Mouse (Mus musculus) midbrain, postnatal 0 days (tissue): ENCODE measurements around the gene Olfr1122. TPM values are rescaled to one million over a fixed set of nuclear protein-coding genes. Genes with fewer than 3 reads are reported as not detected.
"Not testable (repeated sequence)": the region's sequence is repeated elsewhere in the genome, so short reads cannot be mapped to it uniquely, and the experiment has no call there.

Experiments
- ATAC-seq: fragments of 200-750 bp; cut with Nextera tagmentation; 2 replicates; pipeline ENCODE4 v1.8.0; 2017; ENCODE audit warnings: moderate number of reproducible peaks, mild to moderate bottlenecking, moderate TSS enrichment, moderate library complexity; ENCODE audit not compliant: low FRiP score
- DNase-seq: peaks from one replicate; pipeline ENCODE4 v3.0.0-alpha.2; 2015; ENCODE audit warnings: low spot score
- H3K27ac ChIP-seq: fragments of 300-500 bp; sonication (generic); 2 replicates; pipeline ENCODE4 v1.5.1; 2014; ENCODE audit warnings: low read depth, mild to moderate bottlenecking, low read length, mixed read lengths
- H3K27me3 ChIP-seq: fragments of 300-500 bp; sonication (generic); 2 replicates; pipeline ENCODE4 v1.6.1; 2014; ENCODE audit warnings: low read length, control low read depth, mixed read lengths; ENCODE audit not compliant: insufficient read depth
- H3K36me3 ChIP-seq: fragments of 300-500 bp; sonication (generic); 2 replicates; pipeline ENCODE4 v1.6.1; 2014; ENCODE audit warnings: low read length, control low read depth, mixed read lengths; ENCODE audit not compliant: insufficient read depth
- H3K4me1 ChIP-seq: fragments of 300-500 bp; sonication (generic); 2 replicates; pipeline ENCODE4 v1.6.1; 2014; ENCODE audit warnings: mild to moderate bottlenecking, control low read depth, antibody characterized with exemption, low read length, mixed read lengths; ENCODE audit not compliant: insufficient read depth
- H3K4me2 ChIP-seq: fragments of 300-500 bp; sonication (generic); 2 replicates; pipeline ENCODE4 v1.6.1; 2014; ENCODE audit warnings: low read depth, mild to moderate bottlenecking, low read length, mixed read lengths; ENCODE audit not compliant: poor library complexity, severe bottlenecking
- H3K4me3 ChIP-seq: fragments of 300-500 bp; sonication (generic); 2 replicates; pipeline ENCODE4 v1.5.1; 2014; ENCODE audit warnings: low read depth, mild to moderate bottlenecking, low read length, moderate library complexity
- H3K9ac ChIP-seq: fragments of 300-500 bp; sonication (generic); replicated peaks from 2 replicates; pipeline ENCODE4 v1.6.1; 2014; ENCODE audit warnings: mild to moderate bottlenecking, low read length, moderate library complexity, mixed read lengths; ENCODE audit not compliant: poor library complexity, severe bottlenecking
- H3K9me3 ChIP-seq: fragments of 300-500 bp; sonication (generic); 2 replicates; pipeline ENCODE4 v1.6.1; 2016; ENCODE audit warnings: low read length, control low read depth
- CTCF ChIP-seq: IDR thresholded peaks from 2 replicates; pipeline ENCODE4 v1.5.1; 2016; ENCODE audit warnings: antibody characterized with exemption, mild to moderate bottlenecking
- WGBS: fragments of 180-500 bp; shearing (Covaris S2); extraction: QIAGEN DNeasy Blood & Tissue Kit; methylation state at CpG from one replicate; pipeline ENCODE4 v1.1.7; 2014; 5-methylcytosine and 5-hydroxymethylcytosine counted together
- polyA plus RNA-seq: library from polyadenylated mRNA; unstranded; fragments of >200 nt; fragmentation: Nextera tagmentation; extraction: Ambion mirVana; gene quantifications from 2 replicates; pipeline ENCODE4 v1.2.1, GENCODE M21; 2015
- total RNA-seq: library from RNA; depleted of rRNA; stranded (reverse); fragments of >200 nt; gene quantifications from 2 replicates; pipeline ENCODE4 v1.2.3, GENCODE M21; 2014; rRNA removed

The Olfr1122 gene
- total RNA-seq (not detected in 2 replicates), polyA plus RNA-seq (not detected in 2 replicates)

DNA sequence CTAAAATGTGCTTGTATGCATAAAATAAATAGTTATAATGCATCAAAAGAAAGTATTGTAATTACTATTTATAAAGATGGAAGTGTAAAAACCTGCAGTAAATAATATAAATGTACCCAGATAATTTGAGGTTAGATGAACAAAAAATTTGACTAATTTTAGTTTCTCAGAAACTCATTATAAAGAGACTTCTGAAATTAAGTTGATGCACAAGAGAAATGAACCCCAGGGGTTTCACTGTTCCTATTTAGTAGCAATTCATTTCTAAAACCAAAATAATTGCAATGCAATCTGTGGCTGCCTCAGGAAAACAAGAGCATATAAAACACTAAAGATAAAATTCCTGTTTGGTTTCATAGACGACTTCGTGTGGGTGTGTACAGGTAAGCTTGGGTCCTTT lies at the start of gene Olfr1122:
Olfr1122 (plus strand) TSS at position 301 of the 400 bp plus-strand sequence.
- Histone ChIP-seq H3K4me2 (no peak within 1 kb of the TSS), H3K4me1 (no peaks in the 10 kb centered on the region), H3K9me3 (no peaks in the 10 kb centered on the region), H3K4me3 (no peak within 1 kb of the TSS), H3K27ac (no peak within 1 kb of the TSS), H3K36me3 (no peaks in the 10 kb centered on the region), H3K27me3 (no peaks in the 10 kb centered on the region), H3K9ac (no peak within 1 kb of the TSS)
- WGBS: 81% methylated on average over 2 of the region's 2 CpGs
- ATAC-seq (no peak), DNase-seq (no peak)
- no peak for TF ChIP-seq CTCF

DNA sequence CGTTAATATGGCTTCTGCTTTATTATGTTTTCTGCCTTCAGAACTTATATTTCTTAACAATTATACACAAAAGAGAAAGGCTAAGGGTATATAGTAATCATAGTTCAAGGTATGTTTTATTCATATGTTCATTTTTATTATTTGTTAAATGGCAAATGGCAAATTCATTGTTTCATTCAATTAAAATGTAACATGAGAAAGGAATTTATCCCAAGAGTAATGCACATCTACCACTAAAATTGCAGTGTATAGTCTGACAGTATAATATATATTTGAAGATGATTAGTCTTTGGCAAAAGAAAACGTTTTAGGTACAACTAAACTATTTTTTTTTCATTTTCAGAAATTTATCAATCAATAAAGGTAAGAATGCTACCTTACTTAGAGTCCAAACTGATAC lies 31.1 kb upstream of the Olfr1122 start, which contains the start of gene Olfr1120:
Olfr1120 (plus strand) TSS at position 301 of the 400 bp plus-strand sequence.
- H3K36me3 ChIP-seq: no peaks in the 10 kb centered on the region
- ATAC-seq (no peak), DNase-seq (no peak)
- WGBS: 61% methylated on average over 2 of the region's 2 CpGs
- H3K27ac ChIP-seq: no peak within 1 kb of the TSS
- H3K9ac ChIP-seq: no peak within 1 kb of the TSS
- TF ChIP-seq CTCF: no peak
- H3K4me1 ChIP-seq: no peaks in the 10 kb centered on the region
- H3K4me3 ChIP-seq: no peak within 1 kb of the TSS
- no peaks in the 10 kb centered on the region for H3K27me3 ChIP-seq
- H3K9me3 ChIP-seq: no peaks in the 10 kb centered on the region
- no peak within 1 kb of the TSS for H3K4me2 ChIP-seq

DNA sequence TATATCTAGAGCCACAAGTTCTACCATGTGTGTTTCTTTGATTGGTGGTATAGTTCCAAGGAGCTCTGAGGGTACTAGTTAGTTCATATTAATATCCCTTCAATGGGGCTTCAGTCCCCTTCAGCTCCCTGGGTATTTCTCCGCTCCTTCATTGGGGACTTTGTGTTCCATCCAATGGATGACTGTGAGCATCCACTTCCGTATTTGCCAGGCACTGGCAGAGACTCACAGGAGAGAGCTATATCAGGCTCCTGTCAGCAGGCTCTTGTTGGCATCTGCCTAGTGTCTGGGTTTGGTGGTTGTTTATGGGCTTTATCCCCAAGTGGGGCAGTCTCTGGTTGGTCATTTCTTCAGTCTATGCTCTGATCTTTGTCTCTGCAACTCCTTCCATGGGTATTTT lies 25.5 kb upstream of the Olfr1122 start:
- 95% methylated on average over 2 of the region's 2 CpGs for WGBS
- H3K36me3 ChIP-seq, H3K4me2 ChIP-seq, H3K4me1 ChIP-seq, ATAC-seq, H3K9ac ChIP-seq, H3K27ac ChIP-seq, H3K4me3 ChIP-seq, H3K9me3 ChIP-seq, DNase-seq, H3K27me3 ChIP-seq: not testable (repeated sequence)

DNA sequence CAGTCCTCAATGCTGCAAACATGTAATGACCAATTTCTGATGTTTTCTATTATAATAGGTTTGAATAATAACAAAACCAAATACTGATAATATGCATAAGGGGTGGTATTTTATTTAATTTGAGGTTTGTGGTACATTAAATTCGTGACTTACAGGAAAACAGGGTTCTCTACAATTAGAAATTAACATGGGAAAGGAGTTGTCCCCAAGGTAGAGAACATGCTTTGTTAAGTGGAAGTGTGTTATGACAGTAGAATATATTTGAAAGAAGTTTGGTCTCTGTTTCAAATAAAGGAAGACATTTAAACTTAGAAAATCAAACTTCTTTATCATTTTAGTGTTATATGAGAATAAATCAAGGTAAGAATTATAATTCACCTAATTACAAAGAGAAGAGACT lies 16.1 kb upstream of the Olfr1122 start, which contains the start of gene Olfr1121:
Olfr1121 (plus strand) TSS at position 301 of the 400 bp plus-strand sequence.
- TF ChIP-seq CTCF: no peak
- Histone ChIP-seq H3K9me3 (no peaks in the 10 kb centered on the region), H3K27me3 (no peaks in the 10 kb centered on the region), H3K36me3 (no peaks in the 10 kb centered on the region), H3K4me3 (no peak within 1 kb of the TSS), H3K4me1 (no peaks in the 10 kb centered on the region), H3K9ac (no peak within 1 kb of the TSS), H3K4me2 (no peak within 1 kb of the TSS), H3K27ac (no peak within 1 kb of the TSS)
- 20% methylated on average over 1 of the region's 1 CpGs for WGBS
- DNase-seq (no peak), ATAC-seq (no peak)

DNA sequence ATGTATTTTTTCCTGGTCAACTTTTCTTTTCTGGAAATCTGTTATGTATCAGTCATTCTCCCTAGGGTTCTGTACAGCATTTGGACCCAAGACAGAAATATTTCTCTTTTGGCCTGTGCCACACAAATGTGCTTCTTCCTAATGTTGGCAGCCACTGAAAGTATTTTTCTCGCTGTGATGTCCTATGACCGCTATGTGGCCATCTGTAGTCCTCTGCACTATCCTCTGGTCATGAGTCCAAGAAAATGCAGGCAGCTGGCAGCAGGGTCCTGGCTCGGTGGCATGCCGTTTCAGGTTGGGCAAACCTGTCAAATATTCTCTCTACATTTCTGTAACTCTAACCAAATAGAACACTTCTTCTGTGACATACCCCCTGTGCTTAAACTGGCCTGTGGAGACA lies 13.9 kb upstream of the Olfr1122 start:
- ATAC-seq: peak; percentile 38; the same call in 1 of the 2 replicates
- Histone ChIP-seq H3K4me2 (no peak overlapping the region), H3K27me3 (no peaks in the 10 kb centered on the region), H3K9me3 (no peaks in the 10 kb centered on the region), H3K4me3 (no peak overlapping the region), H3K36me3 (no peaks in the 10 kb centered on the region), H3K27ac (no peak overlapping the region), H3K9ac (no peak overlapping the region), H3K4me1 (no peaks in the 10 kb centered on the region)
- WGBS: 96% methylated on average over 4 of the region's 4 CpGs
- peak; percentile 62 for DNase-seq
- TF ChIP-seq CTCF: no peak

DNA sequence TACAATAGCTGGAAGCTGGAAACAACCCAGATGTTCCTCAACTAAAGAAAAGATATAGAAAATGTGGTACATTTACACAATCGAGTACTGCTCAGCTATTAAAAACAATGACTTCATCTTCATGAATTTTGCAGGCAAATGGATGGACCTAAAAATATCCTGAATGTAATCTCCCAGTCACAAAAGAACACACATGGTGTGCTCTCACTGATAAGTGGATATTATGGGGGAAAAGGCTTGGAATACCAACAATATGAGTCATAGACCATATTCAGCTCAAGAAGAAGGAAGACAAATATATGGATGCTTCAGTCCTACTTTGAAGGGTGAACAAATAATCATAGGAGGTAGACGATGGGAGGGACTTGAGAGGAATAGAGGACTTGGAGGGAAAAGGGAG lies 1.7 kb upstream of the Olfr1122 start:
- Histone ChIP-seq H3K27me3 (no peaks in the 10 kb centered on the region), H3K4me3 (no peak overlapping the region), H3K9ac (no peak overlapping the region), H3K9me3 (no peaks in the 10 kb centered on the region), H3K27ac (no peak overlapping the region), H3K4me2 (no peak overlapping the region), H3K4me1 (no peaks in the 10 kb centered on the region), H3K36me3 (no peaks in the 10 kb centered on the region)
- DNase-seq (no peak), ATAC-seq (no peak)
- TF ChIP-seq CTCF: no peak
- WGBS: 86% methylated on average over 2 of the region's 2 CpGs

DNA sequence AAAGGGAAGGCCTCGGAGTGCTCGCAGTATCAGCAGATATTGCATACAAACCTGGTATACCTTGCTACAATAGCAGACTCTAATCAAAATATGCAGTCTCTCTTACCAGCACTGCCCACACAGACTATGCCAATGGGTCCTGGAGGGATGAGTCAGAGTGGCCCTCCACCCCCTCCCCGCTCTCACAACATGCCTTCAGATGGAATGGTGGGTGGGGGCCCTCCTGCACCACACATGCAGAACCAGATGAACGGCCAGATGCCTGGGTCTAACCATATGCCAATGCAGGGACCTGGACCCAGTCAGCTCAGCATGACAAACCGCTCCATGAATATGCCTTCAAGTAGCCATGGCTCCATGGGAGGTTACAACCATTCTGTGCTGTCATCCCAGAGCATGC lies 8.0 kb downstream of the Olfr1122 start:
- not testable (repeated sequence) for H3K4me3 ChIP-seq, H3K27me3 ChIP-seq, ATAC-seq, H3K36me3 ChIP-seq, H3K9me3 ChIP-seq, H3K4me2 ChIP-seq, H3K9ac ChIP-seq, DNase-seq, H3K4me1 ChIP-seq, H3K27ac ChIP-seq
- 92% methylated on average over 5 of the region's 5 CpGs for WGBS
